Mouse (Mus musculus): ENCODE measurements around the gene Tshz3.

Gene Tshz3

DNA sequence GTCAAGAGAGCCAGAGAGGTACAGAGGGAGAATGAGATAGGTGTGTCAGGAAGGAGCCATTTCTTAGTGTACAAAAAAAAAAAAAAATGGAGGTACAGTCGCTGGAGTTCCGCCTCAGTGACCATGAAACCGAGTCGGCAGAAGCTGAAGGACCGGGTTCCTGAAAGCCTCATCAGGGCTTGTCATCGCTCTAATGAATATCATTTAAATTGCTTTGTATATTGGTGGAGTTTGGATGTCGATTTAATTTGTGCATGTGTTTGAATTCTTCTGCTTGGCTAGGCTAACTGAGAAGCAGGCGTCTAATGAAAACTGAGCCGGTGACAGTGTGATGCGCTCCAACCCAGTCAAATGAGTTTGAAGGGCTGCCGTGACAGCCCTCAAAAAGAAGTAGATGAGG lies 80.5 kb downstream of the Tshz3 start:
- in situ Hi-C loops (cut with MboI, MseI): no loop called here

DNA sequence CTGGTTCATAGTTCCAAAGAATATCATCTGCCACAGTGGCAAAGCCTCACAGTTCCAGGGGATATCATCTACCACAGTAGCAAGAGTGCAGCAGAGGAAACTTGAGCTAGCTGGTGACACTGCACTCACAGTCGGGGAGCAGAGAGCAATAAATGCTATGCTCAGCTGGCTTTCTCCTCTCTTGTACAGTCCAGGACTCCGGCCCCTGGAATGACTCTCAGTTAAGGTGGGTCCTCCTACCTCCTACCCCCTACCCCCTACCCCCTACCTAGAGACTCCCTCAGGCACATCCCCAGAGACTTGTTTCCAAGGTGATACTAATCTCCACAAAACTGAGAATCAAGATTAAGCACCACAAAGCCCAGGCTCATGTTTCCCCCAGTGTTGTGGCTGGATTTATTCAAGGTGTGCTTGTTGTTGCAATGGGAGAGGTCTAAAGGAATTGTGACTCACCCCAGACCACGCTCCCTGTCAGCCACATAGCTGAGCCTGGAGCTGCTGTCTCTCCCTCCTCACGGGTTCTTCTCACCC lies 86.4 kb downstream of the Tshz3 start:
- in situ Hi-C loops (cut with MboI, MseI): no loop called here

DNA sequence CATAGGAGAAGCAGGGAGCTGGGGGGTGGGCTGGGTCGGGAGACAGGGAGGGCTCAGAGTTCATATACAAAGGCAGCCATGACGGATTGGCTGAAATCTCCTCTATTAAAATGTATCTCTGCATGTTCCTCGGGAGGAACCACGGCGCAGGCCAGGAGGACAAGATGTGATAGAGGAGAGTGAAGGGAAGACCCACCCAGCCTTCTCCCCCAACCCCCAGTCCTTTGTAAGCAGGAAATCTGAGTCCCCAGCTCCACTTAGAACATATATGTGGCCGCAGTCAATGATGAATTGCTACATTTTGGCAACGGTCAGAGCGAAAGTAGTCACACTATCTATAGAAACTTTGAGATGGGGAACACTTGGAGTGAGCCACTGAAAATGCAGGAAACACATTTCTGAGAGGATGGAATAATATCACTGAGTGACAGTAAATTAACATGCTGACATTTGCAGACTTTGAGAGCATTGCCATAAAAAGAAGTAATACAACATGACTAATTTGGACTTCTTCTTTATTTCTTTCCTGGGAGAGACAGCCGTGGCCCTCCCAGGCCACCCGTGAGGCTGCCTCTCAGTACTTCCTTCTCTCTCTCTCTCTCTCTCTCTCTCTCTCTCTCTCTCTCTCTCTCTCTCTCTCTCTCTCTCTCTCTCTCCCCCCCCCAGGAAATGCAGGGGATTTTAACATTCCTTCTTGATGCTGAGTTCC lies 88.9 kb downstream of the Tshz3 start:
- in situ Hi-C loops (cut with MboI, MseI): no loop called here

DNA sequence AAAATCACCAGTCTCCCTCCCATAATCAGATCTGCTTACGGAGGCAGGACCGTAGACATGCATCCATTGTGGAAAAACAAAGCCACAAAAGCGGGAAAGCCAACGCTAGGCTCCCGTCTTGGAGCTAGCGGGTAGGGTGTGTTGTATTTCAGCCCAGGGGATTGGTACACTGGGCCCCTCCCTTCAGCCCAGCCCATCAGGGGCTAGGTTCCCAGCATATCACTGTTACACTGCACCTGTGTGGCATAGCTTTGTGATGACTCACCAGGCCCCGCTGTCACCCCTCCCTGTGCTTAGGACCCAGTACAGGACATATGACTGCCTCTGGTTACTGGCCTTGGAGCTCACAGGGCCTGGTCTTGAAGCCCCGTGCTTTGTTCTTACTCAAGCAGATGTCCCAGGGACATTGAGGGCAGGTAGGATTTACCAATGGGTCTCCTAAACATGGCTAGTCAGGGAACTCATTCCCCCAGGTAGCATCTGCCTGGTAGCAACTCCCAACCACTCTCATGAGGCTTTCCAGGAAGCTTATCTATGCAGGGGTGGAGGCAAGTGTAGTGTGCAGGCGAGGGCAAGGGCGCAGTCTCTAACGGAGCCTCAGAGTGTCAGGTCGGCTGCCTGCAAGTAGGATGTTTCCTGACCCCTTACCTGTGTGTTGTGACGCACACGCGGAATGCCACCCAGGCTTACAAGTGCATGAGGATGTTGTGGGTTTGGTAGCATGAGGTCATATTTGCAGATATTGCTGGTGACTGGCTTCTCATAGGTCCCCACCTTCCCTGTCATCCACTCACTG lies 98.7 kb downstream of the Tshz3 start:
- in situ Hi-C loops (cut with MboI, MseI): no loop called here
